Mouse (Mus musculus): ENCODE results near the gene Fndc11.

Fndc11 gene

DNA sequence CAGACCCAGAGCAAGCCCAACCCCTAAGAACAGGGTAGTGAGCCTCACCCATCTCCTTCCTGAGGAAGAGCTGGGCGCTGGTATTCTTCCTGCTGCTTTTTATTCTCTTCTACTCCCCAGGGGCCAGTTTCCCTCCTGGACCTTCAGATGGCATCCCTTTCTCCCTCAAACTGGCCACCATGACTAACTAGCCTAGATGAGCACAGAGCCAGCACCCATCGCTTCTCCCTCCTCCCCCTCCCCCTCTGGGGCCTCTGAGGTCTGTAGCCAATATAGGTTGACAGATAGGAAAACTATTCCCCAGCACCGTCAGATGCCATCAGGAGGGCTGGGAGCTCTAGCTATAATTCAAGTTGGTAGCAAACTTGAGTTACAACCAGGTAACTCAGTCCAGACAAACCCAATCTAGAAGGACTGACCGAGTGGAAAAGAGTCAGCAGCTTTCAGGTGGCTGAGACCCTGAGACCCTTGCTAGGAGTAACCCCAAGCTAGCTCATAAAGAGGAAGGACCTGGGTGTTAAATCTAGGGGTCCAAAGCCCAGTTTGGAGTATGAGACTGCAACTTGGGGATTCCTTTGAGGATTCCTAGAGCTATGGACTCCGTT lies 830 bp upstream of the Fndc11 start:
- in situ Hi-C loops (cut with MboI, MseI), result loop anchor here (5.0 kb wide), 1 partner anchor 257 kb away; no protein-coding TSS in a partner anchor

DNA sequence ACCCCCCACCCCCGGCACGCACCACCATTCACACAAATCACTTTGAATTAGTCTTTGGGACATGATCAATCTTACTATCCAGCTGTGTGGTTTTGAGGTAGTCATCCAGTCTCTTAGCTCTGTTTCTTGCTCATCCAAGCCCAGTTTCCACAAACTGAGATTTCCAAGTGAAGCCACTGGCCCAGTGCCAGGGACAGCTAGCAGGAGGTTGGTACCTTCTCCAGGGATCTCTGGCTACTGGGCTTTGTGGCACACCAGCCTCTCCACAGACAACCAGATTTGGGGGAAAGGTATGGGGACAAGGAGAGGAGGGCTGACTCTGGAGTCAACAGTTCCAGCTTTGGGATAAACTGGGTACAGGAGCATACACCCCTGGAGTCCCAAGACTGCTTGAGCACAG lies 548 bp downstream of the Fndc11 start:
- in situ Hi-C loops (cut with MboI, MseI), result no loop called here

DNA sequence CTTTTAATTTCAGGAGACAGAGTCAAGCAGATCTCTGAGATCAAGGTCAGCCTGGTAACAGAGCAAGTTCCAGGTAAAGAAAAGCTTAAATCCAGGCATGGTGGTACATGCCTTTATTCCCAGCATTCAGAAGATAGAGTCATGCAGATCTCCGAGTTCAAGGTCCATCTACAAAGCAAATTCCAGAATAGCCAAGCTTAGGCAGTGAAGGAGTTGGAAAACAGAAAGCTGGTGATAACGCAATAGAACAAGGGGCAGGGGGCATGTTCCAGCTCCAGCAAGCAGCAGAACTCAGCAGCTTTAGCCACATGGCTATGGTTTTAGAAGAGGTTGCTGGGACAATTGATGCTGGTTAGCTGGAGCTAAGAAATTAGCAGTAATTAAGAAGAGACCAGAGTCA lies 5.2 kb downstream of the Fndc11 start:
- in situ Hi-C loops (cut with MboI, MseI), result no loop called here

DNA sequence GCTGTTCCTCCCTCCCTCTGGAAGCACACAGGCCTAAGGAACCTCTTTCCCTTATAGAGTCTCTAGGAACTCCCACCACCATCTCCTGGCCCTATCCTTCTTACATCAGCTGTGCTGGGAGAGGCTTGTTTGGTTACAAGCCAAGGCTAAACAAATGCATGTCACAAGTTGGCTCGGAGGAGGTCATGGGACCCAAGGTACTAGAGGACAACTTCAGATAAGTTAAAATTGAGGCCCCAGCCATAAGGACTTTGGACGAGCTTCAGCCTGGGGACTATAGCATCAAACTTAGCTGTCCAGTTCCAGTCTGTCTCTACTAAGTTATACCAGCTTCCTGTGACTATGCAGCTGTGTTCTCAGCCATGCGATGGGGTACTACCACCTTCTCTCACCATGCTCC lies 7.3 kb downstream of the Fndc11 start:
- in situ Hi-C loops (cut with MboI, MseI), result no loop called here

DNA sequence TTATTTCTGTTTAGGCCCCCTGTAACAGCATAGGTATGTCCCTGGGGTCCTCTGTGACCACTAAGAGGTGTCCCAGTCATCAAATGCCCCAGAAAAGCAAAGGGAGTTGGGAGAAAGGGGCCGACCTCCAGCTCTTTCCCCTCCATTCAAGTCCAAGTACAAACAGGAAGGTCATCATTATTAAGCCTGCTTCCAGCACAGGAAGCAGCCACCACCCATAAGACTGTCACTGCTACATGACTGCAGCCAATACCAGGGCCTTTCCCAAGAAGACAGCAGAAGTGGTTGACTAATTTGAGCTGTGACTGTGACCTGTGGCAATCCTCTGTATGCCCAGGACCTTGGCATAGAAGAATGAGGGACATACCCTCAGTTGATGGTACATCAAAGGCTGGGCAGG lies 8.5 kb downstream of the Fndc11 start:
- in situ Hi-C loops (cut with MboI, MseI), result no loop called here

DNA sequence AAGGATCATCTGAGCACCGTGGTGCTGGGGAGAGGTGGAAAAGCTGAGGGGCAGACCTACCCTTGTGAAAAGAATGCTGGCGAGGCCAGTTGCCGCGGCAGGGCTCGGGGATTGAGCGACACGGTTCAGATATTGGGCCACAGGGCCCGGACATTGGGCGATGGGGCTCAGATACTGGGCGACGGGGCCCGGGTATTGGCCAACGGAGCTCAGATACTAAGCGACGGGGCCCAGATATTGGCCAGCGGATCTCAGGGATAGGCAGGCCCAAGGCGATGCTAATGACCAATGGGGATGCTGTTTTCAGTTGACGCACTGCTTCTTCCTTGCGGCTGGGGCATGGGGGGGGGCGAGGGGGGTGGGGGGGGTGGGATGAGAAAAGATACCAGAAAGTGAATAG lies 11.4 kb downstream of the Fndc11 start:
- in situ Hi-C loops (cut with MboI, MseI), result no loop called here

DNA sequence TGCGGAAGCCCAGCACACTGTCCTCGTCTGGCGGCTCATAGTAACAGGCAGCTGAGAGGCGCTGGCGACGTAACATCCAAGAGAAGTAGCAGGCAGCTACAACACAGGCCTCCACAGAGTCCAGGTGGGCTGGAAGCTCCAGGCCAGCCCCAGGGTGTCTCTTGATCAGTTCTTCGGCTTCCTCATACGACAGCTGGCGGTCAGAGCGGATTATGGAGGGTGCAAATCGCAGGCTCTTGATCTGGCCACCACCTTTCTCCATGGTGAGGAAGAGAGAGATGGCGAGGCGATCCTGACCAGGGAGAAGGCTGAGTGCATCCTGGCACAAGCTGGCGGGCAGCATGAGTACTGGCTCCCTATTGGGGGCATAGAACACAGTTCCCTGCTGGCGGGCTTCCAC lies 13.6 kb downstream of the Fndc11 start:
- in situ Hi-C loops (cut with MboI, MseI), result no loop called here

DNA sequence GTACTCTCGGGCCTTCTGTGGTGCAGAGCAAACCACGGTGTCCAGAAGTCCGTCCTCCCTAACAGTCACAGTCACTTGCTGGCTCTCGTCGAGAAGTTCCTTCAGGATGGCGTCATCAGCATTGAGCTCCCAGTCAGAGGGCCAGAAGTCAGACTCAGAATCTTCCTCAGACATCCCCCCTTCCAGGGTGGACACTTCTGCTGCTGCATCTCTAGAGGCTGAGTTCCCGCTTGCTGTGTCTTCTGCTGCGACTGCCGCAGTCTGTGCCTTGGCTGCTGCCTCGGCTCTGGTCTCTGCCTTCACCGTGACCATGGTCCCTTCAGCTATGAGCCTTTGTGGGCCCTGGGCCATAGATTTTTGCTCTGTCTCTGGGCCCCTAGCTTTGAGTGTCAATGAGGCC lies 14.9 kb downstream of the Fndc11 start:
- in situ Hi-C loops (cut with MboI, MseI), result no loop called here

DNA sequence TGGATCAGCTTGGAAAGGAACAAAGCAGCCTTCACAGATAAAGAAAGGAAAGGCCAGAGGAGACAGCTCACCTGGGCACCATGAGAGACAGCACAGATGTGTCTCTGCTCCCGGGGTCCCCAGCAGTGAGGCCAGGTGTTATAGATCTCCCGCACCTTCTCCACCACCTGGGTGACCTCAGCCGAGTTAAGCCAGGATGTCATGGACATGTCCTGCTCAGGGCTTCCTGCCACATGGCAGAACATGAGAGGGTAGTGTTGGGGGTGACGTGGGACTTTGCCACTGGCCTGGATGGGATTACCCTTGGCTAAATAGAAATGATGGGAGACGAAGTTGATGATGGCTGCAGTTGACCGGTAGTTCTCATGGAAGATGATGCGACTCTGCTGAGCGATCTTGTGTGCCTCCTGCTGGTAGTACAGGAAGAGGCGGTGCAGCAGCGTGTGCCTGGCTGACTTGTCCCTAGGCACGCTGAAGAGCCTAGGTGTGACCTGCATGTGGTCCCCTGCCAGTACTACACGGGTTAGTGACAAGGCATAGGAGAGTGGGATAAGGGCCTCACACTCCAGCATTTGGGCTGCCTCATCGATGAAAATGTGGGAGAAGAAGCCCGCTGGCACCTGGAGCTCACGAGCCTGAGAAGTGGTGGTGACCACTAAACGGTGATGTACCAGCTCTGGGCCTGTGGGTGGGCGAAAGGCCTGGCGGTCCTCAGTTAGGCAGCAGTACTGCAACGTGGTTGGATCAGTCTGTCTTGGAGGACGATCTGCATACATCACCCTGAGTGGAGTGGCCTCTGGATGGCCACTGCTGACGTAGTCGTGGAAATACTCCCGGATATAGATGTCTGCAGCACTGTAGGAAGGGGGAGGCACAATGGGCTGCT lies 16.1 kb downstream of the Fndc11 start:
- in situ Hi-C loops (cut with MboI, MseI), result no loop called here

DNA sequence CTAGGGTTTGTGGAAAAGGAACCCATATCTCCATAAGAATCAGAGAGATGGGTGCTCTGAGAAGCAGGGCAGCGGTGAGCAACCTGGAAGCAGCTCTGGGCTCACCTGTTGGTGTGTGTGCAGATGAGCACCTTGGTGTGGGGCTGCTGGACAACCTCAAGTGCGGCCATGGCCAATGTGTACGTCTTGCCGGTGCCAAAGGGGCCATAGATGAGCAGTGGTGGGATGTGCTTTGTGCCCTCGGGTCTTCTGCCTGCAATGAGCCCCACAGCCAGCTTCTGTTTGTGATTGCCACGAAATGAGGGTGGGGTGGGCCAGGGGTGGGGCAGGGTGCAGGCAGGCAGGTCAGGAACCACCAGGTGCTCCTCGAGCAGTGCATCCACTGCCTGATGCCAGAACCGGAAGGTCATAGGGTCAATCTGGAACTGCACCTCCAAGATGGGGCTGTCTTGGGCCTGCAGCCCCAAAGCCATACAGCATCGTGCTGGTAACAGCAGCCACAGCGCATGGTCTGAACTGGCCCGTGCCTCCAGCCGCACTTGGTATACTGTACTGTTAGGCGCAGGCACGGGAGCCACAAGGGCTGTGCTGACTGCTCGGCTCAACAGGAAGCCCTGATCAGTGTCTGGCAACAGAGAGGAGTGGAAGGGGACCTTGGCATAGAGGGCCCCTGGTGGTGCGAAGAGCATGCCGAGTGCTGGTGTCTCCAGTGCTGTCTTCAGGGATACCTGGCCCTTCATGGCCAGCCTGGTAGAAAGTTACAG lies 17.6 kb downstream of the Fndc11 start:
- in situ Hi-C loops (cut with MboI, MseI), result no loop called here

DNA sequence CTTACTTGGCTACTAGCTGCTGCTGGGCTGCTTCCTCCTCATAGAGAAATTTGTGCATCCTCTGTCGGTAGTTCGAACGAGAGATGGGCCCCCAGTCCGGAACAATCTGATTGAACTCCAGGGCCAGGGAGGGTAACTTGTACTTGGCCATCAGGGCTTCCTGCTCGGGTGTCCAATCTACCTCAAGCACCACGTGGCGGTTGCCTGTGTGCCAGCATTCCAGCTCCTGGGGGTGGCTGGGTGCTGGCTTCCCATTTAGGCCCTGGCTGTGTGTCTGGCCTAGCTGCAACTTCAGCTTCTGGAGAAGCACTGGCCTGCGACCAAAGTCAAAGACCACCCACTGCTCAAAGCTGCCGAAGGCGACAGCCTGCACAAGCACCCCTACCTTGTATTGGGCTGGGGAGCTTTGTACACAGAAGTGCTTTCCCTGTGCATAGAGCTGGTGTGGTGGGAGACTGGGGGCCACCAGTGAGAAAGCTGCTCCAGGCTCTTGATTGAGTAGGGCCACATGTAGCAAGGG lies 18.3 kb downstream of the Fndc11 start:
- in situ Hi-C loops (cut with MboI, MseI), result no loop called here

DNA sequence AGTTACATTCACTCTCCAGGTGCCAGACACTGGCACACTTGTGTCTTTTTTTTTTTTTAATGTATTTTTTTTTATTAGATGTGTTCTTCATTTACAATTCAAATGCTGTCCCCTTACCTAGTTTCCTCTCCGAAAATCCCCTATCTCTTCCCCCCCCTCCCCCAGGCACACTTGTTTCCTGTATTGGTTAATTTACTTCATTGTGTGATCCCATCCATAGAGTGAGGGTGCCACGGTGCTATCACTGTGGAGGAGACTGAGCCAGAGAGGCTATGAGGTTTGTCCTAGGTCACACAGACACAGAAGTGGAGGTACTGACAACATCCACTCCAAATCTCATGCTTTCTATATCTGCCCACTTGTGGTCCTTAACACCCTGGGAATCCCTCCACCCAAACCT lies 19.0 kb downstream of the Fndc11 start:
- in situ Hi-C loops (cut with MboI, MseI), result no loop called here

DNA sequence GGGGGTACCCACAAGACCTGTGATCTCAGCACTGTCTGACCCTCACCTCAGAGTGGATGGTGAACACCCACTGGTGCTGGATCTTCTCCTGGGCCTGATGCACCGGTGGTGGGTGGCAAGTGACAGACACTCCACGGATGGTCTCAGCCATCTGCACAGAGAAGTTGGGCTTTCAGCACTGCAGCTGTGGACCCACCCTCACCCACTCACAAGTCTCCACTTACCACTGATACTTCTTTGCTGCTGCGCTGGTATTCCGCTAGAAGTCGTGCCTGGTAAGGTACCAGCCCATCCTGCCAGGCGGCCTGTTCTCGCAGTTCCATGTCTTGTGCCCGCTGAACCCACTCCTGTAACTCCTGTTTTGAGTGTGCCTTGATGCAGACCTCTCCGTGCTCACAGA lies 19.4 kb downstream of the Fndc11 start:
- in situ Hi-C loops (cut with MboI, MseI), result no loop called here

DNA sequence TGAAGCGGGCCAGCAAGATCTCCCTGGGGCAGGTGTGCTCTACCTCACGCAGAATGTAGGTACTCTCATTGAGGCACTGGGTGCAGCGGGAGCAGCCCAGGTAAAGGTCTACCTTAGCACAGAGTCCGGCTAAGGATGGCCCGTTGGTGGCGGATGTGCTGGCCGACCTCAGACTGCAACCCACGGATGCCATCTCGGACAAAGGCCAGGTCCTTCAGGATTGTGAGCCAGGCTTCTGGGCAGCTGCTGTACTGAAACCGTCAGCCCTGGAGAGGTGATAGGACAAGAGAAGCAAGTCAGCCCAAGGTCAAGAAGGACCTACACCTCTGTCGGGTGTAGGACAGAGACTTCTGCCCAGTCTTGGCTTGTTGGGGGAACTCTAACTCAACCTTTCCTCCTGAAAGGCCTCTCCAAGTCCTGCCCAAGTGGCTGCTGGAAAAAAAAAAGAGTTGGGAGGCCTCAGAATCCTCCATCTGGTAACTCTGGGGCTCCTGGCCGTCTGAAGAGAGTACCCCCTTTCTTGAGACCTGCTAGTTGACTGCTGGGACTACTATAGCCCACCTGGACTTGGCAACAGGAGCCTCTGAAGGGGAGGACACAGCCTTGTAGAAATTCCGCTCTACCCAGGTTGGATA lies 21.1 kb downstream of the Fndc11 start:
- in situ Hi-C loops (cut with MboI, MseI), result no loop called here

DNA sequence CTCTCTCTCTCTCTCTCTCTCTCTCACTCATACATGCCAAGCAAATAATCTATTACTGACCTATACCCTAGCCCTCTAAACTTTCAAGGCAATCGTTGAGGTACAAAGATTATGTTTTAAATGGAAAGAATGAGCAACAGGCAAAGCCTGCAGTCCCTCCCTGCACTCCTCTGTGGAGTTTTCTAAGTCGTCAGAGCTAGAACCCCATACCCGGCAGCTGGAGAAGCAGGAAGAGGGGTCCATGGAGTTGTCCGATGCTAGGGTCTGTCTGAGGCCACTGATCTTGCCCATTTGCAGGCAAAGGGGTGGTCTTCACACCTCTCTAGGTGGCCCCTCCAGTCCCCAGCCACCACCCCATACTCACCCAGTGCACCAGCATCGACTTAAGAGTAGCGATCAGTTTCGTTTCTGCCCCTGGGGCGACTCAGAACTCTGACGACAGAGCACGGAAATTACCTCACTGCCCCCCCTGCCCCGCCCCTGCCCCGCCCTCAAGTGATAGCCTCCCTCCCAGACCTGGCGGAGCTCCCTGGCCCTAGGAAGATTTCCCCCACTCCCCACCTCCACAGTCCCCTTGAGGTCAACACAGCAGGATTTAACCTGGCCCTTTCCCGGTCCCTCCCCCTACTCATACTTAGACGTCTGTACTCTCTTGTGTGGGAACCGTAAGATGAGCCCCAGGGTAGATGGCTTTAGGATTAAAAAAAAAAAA lies 21.9 kb downstream of the Fndc11 start, which contains the start of gene Helz2:
TSS of gene Helz2 (minus strand) at position 426 of the 712 bp plus-strand sequence.
- in situ Hi-C loops (cut with MboI, MseI), result no loop called here

DNA sequence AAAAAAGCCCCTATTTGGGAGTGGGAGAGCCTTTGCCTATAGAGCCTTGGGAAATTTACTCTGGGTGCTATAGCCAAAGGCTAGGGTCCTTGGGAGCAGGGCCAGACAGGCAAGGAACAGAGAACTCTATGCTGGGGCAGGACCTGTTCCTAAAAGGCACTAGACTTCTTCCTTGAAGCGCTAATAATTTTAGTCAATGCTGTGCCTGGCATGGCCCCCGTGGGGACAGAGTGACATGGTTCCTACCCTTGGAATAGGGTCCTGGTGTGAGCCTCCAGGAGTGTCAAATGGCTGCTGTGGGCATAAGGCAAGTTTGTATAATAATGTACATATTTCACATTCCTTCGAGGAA lies 22.5 kb downstream of the Fndc11 start:
- in situ Hi-C loops (cut with MboI, MseI), result no loop called here

DNA sequence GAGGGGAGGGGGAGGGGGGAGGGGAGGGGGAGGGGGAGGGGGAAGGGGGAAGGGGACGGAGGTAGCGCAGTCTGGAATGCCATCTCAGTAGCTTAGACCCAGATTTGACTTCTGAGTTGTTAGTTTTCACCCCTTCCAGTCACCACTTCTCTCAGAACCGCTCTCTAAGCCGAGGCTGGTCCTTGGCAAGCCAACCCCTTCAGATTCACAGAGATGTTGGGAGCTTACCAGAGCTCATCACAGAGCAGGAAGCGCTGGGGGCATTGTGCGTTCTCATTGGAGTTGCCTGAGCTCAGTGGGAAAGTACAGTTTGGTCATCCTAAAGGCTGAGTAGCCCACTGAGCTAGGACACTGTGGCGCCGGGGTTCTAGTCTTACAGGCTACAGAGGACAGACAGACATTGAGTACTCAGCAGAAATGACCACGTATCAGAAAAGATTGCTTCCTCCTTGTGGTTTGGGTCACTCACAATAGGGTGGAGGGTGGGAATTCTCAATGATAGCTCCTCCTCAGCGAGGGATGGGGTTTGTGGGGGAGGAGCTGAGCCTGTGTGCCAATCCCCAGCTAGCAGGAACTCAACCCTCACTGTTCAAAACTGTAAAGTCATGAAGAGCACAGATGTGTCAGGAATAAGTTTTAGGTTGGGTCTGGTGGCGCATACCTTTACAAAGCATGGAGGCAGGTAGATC lies 24.0 kb downstream of the Fndc11 start:
- in situ Hi-C loops (cut with MboI, MseI), result no loop called here

DNA sequence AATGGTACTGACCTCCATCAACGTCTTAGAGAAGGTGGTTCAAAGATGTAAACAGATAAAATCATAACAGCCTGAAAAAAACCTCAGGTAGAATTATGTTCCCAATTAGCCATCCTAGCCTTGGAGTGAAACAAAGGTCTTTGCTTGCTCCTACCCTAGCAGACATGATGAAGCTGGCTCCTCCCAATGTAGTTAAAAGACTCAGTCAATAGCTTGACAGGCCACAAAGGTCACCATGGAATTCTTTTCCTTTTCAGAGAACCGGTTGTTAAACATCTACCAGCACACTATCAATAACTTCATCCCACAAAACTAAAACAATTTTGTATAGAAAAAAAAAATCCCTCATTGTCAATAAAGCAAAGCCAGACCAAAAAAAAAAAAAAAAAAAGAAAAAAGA lies 25.2 kb downstream of the Fndc11 start:
- in situ Hi-C loops (cut with MboI, MseI), result no loop called here

DNA sequence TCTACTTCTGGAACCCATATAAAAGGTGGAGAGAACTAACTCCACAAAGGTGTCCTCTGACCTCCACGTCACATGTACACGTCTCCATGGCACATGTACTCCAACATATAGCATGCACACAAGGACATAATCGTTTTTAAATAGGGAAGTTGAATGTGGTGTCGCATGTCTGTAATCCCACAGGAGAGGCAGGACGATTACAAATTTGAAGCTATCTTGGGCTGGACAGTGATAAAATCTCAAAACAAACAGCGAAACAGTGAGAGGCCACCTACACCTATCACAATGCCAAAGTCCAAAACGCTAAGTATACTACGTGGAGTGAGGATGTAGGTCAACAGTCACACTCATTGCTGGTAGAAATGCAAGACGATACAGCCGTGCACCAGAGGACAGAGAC lies 29.4 kb downstream of the Fndc11 start:
- in situ Hi-C loops (cut with MboI, MseI), result no loop called here

DNA sequence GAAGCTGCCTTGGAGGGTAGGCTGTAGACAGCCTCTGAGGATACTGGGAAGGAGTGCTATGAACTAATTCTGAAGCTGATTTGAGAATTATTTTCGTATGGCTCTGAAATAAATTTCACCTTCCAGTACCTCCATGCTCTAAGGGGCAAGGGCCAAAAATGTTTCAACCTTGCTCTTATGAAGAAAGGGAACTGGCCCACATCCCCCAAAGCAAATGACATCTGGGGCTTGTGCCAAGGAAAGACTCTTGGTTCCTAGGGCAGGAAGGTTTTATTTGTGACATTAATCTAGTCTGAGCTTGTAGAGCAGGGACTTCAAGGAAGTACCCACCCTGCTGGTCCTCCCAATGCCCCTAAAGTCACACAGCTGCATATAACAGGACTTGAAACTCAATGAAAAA lies 32.0 kb downstream of the Fndc11 start:
- in situ Hi-C loops (cut with MboI, MseI), result no loop called here

DNA sequence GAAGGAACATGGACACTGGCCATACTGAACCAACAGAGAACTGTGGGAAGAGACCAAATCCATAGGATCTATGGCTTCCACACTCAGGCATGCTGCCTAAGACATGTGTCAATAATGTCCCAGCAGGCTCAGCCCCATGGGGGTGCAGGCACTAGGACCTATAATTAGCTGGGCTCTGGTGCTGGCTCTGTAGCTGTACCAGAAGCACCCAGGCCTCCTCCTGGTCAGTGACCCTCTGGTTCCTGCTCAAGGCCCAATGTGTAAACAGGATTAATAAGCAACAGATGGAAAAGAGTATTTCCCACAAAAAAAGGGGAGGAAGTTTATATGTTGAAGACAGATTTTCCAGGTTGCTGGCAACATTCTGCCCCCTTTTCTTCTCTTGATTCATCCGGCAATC lies 33.4 kb downstream of the Fndc11 start:
- in situ Hi-C loops (cut with MboI, MseI), result no loop called here
